Mouse (Mus musculus) T-helper 1 cell (primary cell): Measurements from ENCODE around the gene Elfn1.

ENCODE experiments used
- in situ Hi-C: fragments of 300-600 bp; cut with MboI, MseI; formaldehyde crosslinking; loops from one replicate; pipeline ENCODE4 v1.15.1; 2025; ENCODE audit warnings: high pct_unique_total_duplicates

The Elfn1 gene

GRCm38 (mm10) chr5:140019616-140020015 lies 111.9 kb downstream of the Elfn1 start:
- in situ Hi-C loops = no loop called here

DNA sequence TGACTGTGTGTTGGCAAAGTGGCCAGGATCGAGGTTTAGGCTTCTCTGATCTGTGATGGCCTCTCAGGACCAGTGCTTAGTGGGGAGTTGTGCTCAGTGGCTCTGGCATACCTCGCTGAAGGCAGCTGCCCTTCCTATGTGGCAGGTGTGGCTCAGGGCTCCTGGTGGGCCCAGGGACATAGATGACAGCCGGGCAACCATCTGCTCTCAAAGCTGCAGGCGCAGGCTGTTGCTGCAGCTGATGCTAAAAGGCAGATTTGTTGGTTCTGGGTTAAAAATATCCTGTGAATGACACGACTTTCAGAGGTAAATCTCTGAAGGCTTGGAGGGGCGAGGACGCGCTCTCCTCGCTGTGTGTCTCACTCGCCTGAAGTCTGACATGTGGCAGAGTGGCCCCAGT lies 114.0 kb downstream of the Elfn1 start:
- in situ Hi-C loops = no loop called here

DNA sequence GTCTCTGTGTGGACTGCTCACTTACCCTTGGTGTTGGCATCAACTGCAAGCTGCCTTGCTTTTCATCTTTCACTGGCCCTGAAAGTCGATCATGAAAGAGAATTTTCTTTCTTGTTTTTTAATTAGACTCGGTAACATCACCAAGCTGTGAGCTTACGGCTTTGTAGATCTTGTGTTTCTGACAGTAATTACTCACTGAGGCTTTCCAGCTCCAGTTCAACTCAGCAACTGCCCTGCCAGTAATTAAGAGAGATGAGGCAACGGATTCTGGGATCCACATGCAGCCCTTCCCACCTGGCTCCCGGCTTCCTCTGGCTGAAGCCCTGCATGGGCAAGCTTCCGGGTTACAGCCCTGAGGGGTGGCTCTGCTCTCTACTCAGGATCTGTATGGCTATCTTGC lies 115.1 kb downstream of the Elfn1 start:
- in situ Hi-C loops = no loop called here

DNA sequence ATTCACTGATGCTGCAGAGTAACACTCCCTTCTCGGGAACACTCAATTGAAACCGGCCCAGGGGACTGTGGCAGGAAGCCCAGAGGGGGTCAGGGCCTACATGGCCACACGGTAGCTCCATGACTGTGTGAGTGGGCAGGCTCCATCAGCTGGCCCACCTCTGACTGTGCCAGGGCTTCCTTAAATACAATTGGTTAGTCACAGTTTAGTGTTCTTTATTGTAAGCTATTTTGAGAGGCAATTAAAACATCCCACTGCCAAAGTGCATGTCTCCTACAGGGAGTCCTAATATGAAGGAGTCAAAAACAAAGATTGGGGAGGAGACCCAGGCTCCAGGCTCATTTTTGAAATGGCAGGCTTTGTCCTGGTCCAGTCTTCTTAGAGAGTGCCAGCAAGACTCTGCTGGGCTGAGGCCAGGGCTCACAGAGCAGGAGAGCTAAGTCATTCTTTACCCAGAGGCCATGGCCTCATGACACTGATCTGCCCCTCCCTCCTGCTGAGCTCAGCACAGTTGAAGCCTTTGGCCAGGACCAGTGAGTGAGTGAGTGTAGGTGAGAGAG lies 116.3 kb downstream of the Elfn1 start:
- in situ Hi-C loops = no loop called here
